Mouse (Mus musculus) cerebellum, adult 11-12 months (tissue): ENCODE measurements around the gene Hck.

Experiments used
- DNase-seq: peaks from one replicate; pipeline ENCODE4 v3.0.0; 2022

Hck gene

GRCm38 (mm10) chr2:153153033-153153450 is 44.8 kb downstream of the Hck start:
- peak; percentile 56 for DNase-seq

DNA sequence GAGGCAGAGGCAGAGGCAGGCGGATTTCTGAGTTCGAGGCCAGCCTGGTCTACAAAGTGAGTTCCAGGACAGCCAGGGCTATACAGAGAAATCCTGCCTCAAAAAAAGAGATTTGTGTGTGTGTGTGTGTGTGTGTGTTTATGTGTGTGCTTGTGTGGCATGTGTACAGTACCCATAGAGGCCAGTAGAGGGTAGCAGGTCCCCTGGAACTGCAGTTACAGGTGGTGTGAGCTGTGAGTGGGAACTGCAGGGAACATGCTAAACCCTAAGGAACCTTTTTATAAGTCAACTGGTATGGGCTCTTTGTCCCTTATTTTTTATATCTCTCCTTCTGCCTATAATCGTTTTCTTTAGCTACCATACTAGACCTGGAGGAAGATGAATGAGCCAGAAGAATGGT is 49.0 kb downstream of the Hck start:
- DNase-seq = no peak

DNA sequence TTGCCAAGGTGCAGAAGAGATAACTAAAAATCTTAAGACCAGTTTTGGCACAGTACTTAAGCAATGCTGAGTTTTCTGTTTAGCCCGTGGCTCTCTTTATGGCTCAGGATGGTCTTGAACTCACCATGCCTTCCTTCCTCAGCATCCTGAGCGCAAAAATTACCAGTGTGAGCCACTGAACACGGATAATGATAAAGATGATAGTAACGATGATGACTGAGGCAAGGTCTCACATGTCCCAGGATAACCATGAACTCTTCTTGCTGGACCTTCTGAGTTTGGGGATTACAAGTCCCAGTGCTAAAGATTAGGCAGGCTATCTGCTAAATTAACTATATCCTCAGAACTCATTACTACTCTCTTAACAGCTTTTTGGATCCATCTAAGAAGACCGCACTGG is 51.9 kb downstream of the Hck start:
- DNase-seq = no peak

GRCm38 (mm10) chr2:153160844-153161683 is 52.8 kb downstream of the Hck start, which contains the start of gene Tm9sf4:
Gene Tm9sf4 (plus strand): TSS chr2:153161303.
- peak; percentile 88 for DNase-seq

GRCm38 (mm10) chr2:153161684-153162080 is 53.4 kb downstream of the Hck start:
- DNase-seq = no peak

DNA sequence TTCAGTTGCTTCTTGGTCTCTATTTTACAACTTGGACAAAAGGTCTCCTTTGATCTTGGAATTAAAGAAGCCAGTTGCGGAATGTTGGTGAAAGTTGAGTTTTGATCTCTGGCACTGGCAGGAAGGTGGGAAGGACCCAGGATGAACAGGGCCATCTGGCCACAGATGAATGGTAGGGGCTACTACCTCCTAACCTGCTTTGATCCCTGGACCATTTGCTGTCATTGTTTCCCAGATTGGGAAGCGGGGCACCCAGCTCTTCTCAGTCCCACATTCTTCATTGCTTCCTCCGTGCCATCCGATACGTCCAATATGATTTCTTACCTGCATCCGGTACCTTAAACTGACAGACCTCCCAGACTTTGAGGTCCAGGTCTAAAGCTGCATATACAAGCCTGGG is 58.9 kb downstream of the Hck start:
- DNase-seq = no peak

DNA sequence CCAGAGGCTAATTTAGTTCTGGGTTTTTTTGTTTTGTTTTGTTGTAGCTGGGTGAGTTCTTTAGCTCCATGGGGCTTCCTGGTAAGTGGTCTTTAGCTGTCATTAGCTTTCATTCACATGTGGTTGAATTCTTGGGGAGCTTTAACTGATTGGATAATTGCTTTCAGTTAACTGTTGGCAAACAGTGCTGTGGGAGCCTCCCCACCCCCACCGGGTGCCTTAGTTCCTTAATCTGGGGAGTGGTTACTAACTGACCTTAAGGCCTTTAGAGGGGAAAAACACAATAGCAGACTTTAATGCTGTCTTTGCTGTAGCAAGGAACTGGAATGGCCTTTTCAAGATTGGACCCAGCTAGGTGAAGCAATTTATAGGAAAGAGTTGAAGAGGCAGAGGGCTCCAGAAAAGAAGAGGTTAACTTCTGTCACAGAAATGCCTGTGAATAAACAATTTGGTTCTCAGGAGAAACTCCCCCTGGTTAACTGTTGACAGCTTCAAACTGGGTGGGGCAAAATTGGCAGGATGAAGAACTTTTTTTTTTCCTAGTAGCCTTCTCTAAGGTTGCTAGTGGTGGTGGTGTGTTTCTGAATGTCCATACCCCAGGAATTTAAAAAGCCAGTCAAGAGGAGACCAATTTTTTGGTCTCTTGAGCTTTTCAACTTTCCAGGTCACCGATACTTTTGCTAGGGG is 60.0 kb downstream of the Hck start:
- DNase-seq = no peak

GRCm38 (mm10) chr2:153170490-153171224 is 62.4 kb downstream of the Hck start:
- no peak for DNase-seq

DNA sequence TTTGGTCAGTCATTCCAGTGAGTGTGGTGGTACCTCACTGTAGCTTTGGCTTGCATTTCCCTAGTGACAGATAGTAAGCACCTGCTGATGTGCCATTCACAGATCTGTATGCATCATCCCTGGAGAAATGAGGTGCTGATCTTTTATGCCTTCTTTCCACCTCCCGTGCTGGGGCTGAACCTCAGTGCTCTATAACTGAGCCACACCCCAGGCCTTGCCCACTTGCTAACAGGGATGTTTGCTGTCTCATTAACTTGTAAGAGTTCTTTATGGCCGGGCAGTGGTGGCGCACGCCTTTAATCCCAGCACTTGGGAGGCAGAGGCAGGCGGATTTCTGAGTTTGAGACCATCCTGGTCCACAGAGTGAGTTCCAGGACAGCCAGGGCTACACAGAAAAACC is 63.7 kb downstream of the Hck start:
- DNase-seq = no peak

- DNase-seq = no peak
These were observed 67.8 kb downstream of the Hck start for GRCm38 (mm10) chr2:153175995-153176570.

- no peak for DNase-seq
These were observed 68.9 kb downstream of the Hck start for GRCm38 (mm10) chr2:153177188-153177587.

GRCm38 (mm10) chr2:153179126-153179860 is 71.0 kb downstream of the Hck start:
- DNase-seq = no peak

DNA sequence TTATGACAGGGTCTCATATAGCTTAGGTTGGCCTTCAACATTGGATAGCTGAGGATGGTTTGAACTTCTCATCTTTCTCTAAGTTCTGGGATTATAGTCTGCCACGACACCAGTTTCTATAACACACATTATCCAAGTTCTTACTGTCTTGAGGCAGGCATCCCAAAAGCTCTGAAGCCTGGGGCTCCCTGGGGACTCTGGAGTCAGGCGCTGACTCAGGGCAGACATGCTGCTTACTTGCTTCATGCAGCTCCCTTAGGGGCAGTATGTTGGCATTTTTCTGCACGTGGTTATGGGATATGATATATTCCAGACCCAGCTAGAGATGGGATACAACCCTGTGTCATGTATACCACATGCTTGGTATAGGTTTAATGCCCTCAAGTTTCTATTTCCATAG is 71.7 kb downstream of the Hck start:
- DNase-seq = no peak

DNA sequence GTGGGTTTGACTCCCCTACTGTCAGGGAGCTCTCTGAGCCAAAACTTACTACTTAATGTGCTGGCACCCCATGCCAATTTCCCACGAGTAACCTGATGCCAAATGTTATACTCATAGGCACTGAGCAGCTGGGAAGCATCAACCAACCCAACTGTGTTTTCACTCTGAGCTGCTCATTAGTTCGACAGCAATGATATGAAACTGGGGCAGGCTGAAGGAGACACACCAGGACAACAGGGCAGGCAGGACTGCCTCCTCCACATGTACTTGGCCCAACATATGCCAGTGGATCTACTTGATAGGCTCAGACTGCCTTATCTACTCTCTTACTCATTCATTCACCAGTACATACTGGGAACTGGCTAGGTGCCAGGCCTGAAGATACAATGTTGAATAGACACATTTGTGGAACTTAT is 77.9 kb downstream of the Hck start:
- DNase-seq = no peak

DNA sequence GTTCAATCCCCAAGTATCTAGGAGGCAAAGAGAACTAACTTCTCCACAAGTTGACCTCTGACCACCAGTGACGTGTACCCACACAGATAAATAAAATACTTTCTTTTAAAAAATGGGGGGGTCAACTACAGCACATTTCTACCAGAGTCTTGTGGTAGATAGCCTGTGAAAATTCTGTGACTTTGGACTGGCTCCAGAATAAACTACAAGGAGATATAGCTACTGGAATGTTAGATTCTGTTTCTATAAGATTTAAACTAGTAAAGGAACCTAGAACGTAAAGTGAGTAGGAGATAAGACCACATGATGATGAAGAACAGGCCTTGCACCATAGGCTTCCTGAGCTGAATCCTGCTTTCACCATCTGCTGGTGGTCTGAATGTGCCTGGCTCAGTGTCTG is 79.6 kb downstream of the Hck start:
- no peak for DNase-seq

GRCm38 (mm10) chr2:153191242-153191641 is 83.0 kb downstream of the Hck start:
- no peak for DNase-seq

DNA sequence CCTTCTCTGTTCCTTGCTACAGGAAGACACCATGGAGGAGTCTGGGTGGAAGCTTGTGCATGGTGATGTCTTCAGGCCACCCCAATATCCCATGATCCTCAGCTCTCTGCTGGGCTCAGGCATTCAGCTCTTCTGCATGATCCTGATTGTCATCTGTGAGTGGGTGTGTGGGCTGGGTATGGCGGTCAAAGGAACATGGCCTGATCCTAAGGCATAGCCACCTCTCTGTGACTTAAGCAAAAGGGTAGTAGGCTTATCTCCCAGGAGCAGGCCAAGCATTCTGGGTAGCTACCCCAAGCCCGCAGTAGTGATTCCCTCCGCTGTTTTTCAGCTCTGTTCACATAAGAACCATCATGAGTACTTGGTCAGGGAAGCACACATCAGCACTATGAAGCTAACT is 86.0 kb downstream of the Hck start:
- no peak for DNase-seq

GRCm38 (mm10) chr2:153198485-153198884 is 90.2 kb downstream of the Hck start:
- no peak for DNase-seq

GRCm38 (mm10) chr2:153199114-153199513 is 90.8 kb downstream of the Hck start:
- DNase-seq = no peak
